In genomic region chr6:35502904-35503303, GRCm38 (mm10) we compare ENCODE assay signal across 29 mouse cellular contexts. TPM values are rescaled to one million over a fixed set of nuclear protein-coding genes. Genes with fewer than 3 reads are reported as not detected.
DNase-seq lines count a peak whose midpoint lies in the region; ATAC-seq and TF ChIP-seq lines count a peak whose summit lies in the region.
"Had no signal": no experiment of that assay in that cellular context is flagged by ENCODE, and none has a peak within 500 bp of the region (broad histone marks: within the 10 kb centered on the region; RNA-seq: fewer than 3 reads in every experiment).

No protein-coding gene starts in this region.

- peak; percentile 38 to 67 for DNase-seq in frontal cortex, adult 2 months (ENCODE audit: extremely low spot score in 1 of 2, low spot score in 1 of 2)
- no peak for DNase-seq in frontal cortex, postnatal 10 days (ENCODE audit: low spot score in 2 of 2)
- DNase-seq in right cerebral cortex, adult 18-20 months = peak; percentile 66
- DNase-seq in right cerebral cortex, postnatal 36 days (ENCODE audit: low spot score in 2 of 2) = no peak
- peak; percentile 42 for DNase-seq in Muller cell, postnatal 12 days (ENCODE audit: inconsistent ontology term)
- peak; percentile 50 for DNase-seq in telencephalon, adult 2 months (ENCODE audit: low read depth, low spot score)
- DNase-seq in liver, postnatal 0 days = no peak
- DNase-seq: adrenal gland, adult 8-10 months; cerebellum, adult 18-20 months; gastrocnemius, postnatal 25 days; heart, postnatal 4 days; kidney, adult 8-10 months; right cerebral cortex, postnatal 4 days; thymus, postnatal 4 days had no signal

- TF ChIP-seq CTCF in liver, postnatal 0 days (IDR thresholded peaks at IDR 0.05; ENCODE audit: low read depth) = no peak

- no peak overlapping the region for H3K27ac ChIP-seq in liver, postnatal 0 days (ENCODE audit: low read depth)
- H3K27ac ChIP-seq in forebrain, embryonic 15.5 days (replicated peaks) = no peak overlapping the region
- H3K27ac ChIP-seq: forebrain, embryonic 12.5 days; heart, embryonic 10.5 days; hindbrain, embryonic 13.5 days; kidney, postnatal 0 days; limb, embryonic 12.5 days; liver, embryonic 15.5 days; lung, embryonic 15.5 days; midbrain, embryonic 10.5 days; midbrain, embryonic 15.5 days; stomach, postnatal 0 days had no signal

- H3K4me2 ChIP-seq in liver, postnatal 0 days (ENCODE audit: low read depth, low read length) = no peak overlapping the region
- no peak overlapping the region for H3K4me2 ChIP-seq in forebrain, embryonic 15.5 days (replicated peaks)
- H3K4me2 ChIP-seq: forebrain, embryonic 12.5 days; hindbrain, embryonic 13.5 days; limb, embryonic 12.5 days; liver, embryonic 15.5 days; lung, embryonic 15.5 days; midbrain, embryonic 15.5 days had no signal

- no peak for TF ChIP-seq EP300 in liver, postnatal 0 days (IDR thresholded peaks at IDR 0.05; ENCODE audit: low read depth)

- 69% methylated on average over 2 of the region's 2 CpGs for WGBS in liver, postnatal 0 days (ENCODE audit: insufficient replicate concordance)
- WGBS in forebrain, embryonic 15.5 days = 83% methylated on average over 2 of the region's 2 CpGs

- no peaks in the 10 kb centered on the region for H3K36me3 ChIP-seq in liver, postnatal 0 days (replicated peaks; ENCODE audit: insufficient read depth, low read length)
- no peaks in the 10 kb centered on the region for H3K36me3 ChIP-seq in forebrain, embryonic 15.5 days
- H3K36me3 ChIP-seq: forebrain, embryonic 12.5 days; hindbrain, embryonic 13.5 days; limb, embryonic 12.5 days; liver, embryonic 15.5 days; lung, embryonic 15.5 days; midbrain, embryonic 15.5 days had no signal

- no peak overlapping the region for H3K4me3 ChIP-seq in liver, postnatal 0 days (ENCODE audit: low read depth, low read length)
- no peak overlapping the region for H3K4me3 ChIP-seq in forebrain, embryonic 15.5 days
- H3K4me3 ChIP-seq: erythroblast, embryonic 14.5 days; forebrain, embryonic 12.5 days; heart, embryonic 10.5 days; hindbrain, embryonic 13.5 days; limb, embryonic 12.5 days; liver, embryonic 15.5 days; lung, embryonic 15.5 days; midbrain, embryonic 10.5 days; midbrain, embryonic 15.5 days had no signal

- H3K9me3 ChIP-seq in liver, postnatal 0 days (ENCODE audit: low read length) = no peaks in the 10 kb centered on the region
- no peaks in the 10 kb centered on the region for H3K9me3 ChIP-seq in forebrain, embryonic 15.5 days
- H3K9me3 ChIP-seq: forebrain, embryonic 12.5 days; G1E; heart, embryonic 10.5 days; hindbrain, embryonic 13.5 days; limb, embryonic 12.5 days; liver, embryonic 15.5 days; lung, embryonic 15.5 days; midbrain, embryonic 10.5 days; midbrain, embryonic 15.5 days had no signal

- H3K9ac ChIP-seq in liver, postnatal 0 days (replicated peaks) = no peak overlapping the region
- H3K9ac ChIP-seq in forebrain, embryonic 15.5 days (replicated peaks) = no peak overlapping the region
- H3K9ac ChIP-seq: forebrain, embryonic 12.5 days; hindbrain, embryonic 13.5 days; limb, embryonic 12.5 days; liver, embryonic 15.5 days; lung, embryonic 15.5 days; midbrain, embryonic 15.5 days had no signal

- no peak for ATAC-seq in liver, postnatal 0 days
- no peak for ATAC-seq in forebrain, embryonic 15.5 days (replicated peaks)
- ATAC-seq: activated CD4-positive, CD25-positive, alpha-beta regulatory T cell, adult 4 months; intestine, embryonic 16.5 days; midbrain, embryonic 15.5 days had no signal

- no peaks in the 10 kb centered on the region; the same call in 1 of the 2 replicates for H3K4me1 ChIP-seq in liver, postnatal 0 days (ENCODE audit: insufficient read depth)
- no peaks in the 10 kb centered on the region for H3K4me1 ChIP-seq in forebrain, embryonic 15.5 days
- H3K4me1 ChIP-seq: heart, embryonic 10.5 days; hindbrain, embryonic 13.5 days; limb, embryonic 12.5 days; liver, embryonic 15.5 days; lung, embryonic 15.5 days; midbrain, embryonic 15.5 days had no signal

- H3K27me3 ChIP-seq in liver, postnatal 0 days (ENCODE audit: insufficient read depth, low read length) = no peaks in the 10 kb centered on the region
- H3K27me3 ChIP-seq in forebrain, embryonic 15.5 days = no peaks in the 10 kb centered on the region
- H3K27me3 ChIP-seq: forebrain, embryonic 12.5 days; hindbrain, embryonic 13.5 days; limb, embryonic 12.5 days; liver, embryonic 15.5 days; lung, embryonic 15.5 days; midbrain, embryonic 15.5 days had no signal

RNA-seq across cellular contexts. Expression of gene Mtpn, which starts 36.8 kb away (rescaled TPM):
- 131 and 133 TPM in 2 replicates for polyA plus RNA-seq in frontal cortex, adult 2 months (2012; rRNA removed)
- 34.5 and 40.4 TPM in 2 replicates for polyA plus RNA-seq in liver, postnatal 0 days (2015; fragmentation: Nextera tagmentation; extraction: Ambion mirVana)
- polyA plus RNA-seq in forebrain, embryonic 15.5 days (2015; fragmentation: Nextera tagmentation; extraction: Ambion mirVana) = 225 and 240 TPM in 2 replicates

Comparison
In these comparisons a context has a peak if more than half of its experiments do, and no peak if none do; other contexts are left out.
1. DNase-seq: peak in frontal cortex, adult 2 months (2 of 2), right cerebral cortex, adult 18-20 months (single experiment), Muller cell, postnatal 12 days (single experiment) and telencephalon, adult 2 months (single experiment); none in frontal cortex, postnatal 10 days (0 of 2), right cerebral cortex, postnatal 36 days (0 of 2) and liver, postnatal 0 days (single experiment).